Mouse (Mus musculus) MEL-GATA-1-ER (cell line): Measurements from ENCODE around the gene Dazap2.
"Not testable (repeated sequence)": the region's sequence is repeated elsewhere in the genome, so short reads cannot be mapped to it uniquely, and the experiment has no call there.

ENCODE experiments used
- DNase-seq: peaks from one replicate; pipeline ENCODE4 v3.0.0-alpha.2; 2012; ENCODE audit warnings: low read depth; ENCODE audit errors: extremely low read depth

Gene Dazap2

DNA sequence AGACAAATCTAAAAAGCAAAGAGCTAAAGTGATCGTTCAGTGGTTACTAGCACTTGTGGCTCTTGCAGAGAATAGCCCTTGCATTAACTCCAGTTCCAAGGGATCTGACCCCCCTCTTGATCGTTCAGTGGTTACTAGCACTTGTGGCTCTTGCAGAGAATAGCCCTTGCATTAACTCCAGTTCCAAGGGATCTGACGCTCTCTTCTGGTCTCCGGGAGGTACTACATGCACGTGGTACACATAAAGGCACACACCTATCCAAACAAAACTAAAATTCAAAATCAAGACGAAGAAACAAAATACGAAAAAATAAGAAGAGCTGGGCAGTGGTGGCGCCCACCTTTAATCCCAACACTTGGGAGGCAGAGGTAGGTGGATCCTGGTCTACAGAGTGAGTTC, 8.5 kb upstream of the Dazap2 start:
- DNase-seq: peak; percentile 59

DNA sequence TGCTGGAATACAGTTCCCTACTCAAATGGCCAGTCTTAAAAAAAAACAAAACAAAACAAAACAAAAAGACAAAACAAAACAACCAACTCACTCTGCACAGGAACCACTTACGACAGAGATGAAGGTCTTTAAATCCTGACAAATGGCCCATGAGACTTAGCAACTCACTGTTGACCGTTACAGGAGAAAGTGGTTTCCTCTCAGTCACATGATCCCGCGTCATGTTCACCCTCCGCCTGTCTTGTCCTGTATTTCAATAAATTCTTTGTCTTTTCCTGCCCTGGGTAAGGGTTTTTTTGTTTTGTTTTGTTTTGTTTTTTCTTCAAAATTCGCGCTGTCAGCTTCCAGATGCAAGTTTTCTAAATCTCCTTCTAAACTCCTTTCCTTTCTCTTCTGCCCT, 3.2 kb upstream of the Dazap2 start:
- DNase-seq: no peak

DNA sequence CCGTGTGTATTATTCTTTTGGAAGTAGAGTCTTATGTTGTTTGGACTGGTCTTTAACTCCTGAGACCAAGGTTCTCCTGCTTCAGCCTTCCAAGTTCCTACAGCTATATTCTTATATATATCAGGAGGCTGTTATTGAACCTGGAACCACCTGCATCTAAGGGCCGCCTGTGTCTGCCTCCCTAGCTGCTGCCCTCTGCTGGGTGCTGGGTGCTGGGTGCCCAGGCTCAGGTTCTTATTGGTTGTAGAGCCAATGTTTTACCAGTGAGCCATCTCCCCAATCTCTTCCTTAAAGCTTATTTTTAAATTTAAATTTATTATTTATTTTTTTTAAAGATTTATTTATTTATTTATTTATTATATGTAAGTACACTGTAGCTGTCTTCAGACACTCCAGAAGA, 2.7 kb upstream of the Dazap2 start:
- no peak for DNase-seq

DNA sequence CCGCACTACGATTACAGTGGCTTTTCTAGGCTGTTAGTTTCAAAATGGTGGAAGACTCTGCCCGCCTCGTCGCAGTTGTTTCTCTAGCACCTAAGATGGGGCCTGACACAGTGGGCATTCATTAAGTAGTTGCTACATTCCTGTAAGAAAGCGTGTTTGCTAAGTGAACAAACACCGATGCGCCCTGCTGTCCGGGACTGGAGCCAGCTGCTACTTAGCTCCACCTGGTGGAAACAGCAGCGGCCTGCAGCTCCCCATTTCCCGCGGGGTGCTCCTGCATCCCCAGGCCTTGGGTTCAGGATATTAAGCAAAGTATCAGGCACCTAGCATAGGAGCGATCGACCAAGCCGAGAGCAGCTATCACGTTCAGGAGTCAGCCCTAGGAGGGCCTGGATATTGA, 1.6 kb upstream of the Dazap2 start:
- peak; percentile 85 for DNase-seq

DNA sequence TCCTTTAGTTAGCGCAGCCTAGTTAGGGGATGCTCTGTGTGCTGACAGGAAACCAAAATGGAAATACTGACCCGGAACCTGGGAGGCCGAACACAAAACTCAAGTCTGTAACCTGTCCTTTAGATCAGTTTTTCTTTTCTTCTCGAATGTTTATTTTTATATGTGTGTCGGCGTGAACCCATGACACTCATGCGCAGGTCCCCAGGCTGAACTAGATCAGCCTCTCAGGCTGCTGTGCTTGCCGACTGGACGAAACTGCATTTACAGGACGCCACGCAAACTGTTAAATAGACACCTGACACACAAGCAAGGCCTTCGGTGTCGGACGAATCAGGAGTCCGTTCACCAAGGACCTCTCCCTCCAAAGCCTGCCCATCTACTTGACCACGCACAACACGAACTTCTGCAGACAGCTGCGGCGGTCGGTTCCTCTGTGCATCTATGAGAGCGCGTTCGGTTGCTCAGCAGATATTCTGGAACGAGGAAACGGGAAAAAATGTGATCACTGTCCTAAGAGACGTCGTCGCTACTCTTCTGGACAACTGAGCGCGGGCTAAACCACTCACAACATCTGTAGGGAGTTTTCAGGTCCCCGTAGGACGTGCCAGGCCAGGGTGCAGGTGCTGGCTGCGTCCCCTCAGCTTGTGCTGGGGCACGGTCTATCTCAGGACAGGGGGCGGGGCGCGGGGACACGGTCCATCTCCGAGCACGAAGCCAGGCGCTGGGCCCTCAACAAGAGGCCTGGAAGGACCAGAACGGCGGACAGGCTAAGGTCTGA, 742 bp upstream of the Dazap2 start:
- peak; percentile 66 for DNase-seq

DNA sequence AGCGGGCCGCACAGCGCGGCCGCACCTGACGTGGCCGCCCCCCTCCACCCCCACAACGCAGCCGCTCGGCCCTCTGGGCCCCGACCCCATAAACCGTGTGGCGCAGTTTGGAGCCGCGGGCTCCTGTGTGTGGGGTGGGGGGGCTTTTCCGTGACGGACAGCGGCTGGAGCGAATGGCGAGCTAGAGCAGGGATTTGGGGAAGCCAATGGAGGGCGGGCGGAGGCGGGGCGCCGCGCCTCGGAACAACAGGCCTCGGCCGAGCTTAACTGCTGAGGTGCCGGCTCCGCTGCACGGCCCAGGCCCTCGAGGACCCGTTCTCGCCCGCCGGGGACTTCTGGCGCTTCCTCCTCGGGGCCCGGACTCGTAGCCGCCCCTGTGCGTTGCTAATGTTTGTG, 674 bp downstream of the Dazap2 start:
- peak; percentile 84 for DNase-seq

DNA sequence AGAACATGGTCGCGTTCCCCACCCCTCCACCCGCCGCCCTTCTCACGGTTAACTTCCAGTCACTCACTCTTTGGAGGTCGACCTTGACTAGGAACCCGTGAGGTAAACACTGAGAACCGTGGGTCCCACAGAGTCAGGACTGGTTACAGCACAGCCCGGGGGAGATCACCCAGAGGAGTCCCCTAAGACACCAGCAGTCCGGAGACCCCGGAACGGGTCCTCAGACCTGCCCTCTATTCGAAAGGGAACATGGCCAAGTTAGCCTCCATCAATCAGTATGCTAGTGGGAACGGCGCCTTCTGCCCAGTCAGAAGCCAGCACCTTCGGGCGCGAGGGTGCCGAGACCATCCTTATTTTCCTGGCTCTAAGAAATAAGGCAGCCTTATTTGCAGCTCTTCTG, 1.1 kb downstream of the Dazap2 start:
- DNase-seq: no peak

DNA sequence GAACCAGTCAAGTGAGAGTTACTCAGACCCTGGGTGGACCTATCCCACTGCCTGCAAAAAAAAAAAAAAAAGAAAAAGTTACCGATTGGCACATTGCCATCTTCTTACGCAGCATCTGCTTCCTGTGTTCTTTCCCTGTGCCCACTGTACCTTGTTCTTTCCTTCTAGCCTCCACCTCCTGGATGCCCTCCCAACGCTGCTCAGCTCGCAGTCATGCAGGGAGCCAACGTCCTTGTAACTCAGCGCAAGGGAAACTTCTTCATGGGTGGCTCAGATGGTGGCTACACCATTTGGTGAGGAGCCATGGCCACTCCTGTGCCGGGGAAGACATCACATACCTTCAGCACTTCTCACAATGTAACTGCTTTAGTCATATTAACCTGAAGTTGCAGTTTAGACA, 4.1 kb downstream of the Dazap2 start:
- DNase-seq: no peak

DNA sequence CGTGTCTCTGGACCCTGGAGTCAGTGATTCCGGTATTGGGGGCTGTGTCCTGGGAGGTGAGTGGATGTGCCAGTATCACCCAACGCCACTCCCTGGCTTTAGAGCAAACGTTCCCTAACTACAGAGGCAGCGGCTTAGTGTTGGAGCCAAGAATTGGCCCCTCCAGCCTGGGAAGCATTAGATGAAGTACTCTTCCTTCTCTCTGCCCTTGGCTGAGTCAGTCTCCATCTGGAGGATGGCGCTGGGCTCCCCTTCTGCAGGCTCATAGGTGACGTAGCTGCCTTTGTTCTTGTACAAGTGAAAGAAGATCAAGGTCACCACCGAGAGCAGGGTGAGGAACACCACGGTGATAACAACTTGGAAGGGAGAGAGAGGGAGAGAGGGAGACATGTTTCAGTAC, 6.5 kb downstream of the Dazap2 start:
- not testable (repeated sequence) for DNase-seq

DNA sequence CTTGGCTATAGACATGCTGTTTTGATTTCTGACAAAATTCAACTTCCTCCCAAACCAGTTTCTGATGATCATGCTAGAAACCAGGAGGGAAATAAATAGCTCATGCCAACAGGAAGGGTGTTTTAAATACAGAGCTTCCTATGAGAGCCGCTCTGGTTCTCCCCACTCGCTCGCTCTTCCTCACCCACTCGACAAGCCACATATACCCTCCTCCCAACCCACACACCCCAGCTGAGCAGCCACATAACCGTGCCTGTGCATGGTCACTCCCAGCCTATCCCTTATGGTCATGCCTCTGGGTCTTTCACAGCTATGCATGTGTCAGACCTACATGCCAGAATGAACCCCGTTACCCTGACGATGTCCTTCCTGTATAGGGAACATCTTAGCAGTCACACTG, 7.0 kb downstream of the Dazap2 start:
- no peak for DNase-seq

DNA sequence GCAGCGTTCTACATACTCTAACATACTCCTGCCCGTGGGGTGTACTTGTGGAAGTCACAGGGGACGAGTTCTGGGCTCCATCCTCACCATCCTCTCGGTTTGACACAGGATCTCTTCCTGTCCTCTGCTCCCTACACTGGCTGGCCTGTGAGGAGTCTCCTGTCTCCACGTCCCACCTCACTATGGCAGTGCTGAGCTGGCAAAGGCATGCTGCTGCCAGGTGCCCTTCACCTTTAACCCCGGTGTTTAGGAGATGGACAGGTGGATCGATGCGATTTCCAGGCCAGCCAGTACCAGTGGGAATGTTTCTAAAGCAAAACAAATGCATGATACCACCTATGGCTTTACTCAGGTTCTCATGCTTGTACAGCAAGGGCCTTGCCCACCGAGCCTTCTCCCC, 8.6 kb downstream of the Dazap2 start:
- DNase-seq: no peak

DNA sequence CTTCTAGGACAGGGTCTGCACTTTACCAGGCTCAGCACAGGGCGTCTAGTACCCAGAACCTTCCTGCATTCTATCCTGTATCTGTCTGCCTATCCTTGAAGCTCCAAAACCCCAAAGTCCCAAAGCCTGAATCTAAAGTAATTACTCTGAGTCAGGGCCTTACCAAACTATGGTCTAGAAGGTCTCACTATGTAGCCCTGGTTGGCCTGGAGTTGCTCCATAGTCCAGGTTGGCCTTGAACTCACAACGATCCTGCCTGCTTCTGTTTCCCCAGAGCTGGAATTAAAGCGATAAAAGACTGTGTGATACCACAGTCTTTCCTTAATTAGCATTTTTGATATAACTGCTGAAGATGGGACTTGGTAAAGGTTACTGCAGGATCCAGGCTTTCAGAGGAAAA, 9.3 kb downstream of the Dazap2 start:
- DNase-seq: no peak

DNA sequence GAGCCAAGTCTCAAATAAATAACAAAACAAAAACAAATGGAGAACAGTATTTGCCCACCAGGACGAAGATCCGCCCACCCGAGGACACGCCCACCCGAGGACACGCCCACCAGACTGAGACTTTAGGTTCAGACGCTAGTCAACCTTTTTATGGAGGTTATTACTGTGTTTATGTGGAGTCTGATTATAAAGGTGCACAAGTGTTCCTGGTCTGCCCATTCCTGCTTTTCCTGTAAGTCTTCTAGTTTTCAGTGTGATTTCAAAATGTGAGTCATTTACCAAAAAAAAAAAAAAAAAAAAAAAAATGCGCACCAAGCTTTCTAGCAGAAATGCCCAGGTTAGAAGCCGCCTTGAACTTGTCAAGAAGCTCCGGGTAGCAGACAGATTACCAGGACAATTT, 12.1 kb downstream of the Dazap2 start:
- no peak for DNase-seq

DNA sequence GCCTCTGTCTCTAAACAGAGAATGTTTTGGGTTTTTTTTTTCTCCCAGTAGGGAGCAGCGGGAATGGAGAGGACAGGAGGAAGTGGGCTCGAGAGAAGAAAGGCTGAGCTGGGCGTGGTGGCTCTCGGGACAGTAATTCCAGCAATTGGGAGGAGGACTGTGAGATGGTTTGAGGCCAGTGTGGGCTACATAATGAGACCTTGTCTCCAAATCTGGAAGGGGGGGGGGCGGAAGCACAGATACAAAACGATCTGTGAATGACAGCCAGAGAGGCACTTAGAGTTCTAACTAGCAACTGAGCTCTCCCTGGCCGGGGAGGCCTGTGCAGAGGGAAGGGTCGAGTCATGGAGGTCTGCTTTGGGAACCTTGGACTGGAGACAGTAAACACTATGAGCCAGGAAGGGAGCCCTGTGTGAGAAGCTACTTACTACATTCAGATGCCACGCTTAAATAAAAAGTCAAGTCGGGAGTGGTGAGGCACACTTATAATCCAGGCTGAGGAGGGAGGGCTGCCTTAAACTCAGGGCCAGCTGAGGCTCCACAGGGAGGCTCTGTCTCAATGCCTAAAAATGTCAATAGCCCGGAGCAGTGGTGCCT, 12.7 kb downstream of the Dazap2 start:
- DNase-seq: no peak

DNA sequence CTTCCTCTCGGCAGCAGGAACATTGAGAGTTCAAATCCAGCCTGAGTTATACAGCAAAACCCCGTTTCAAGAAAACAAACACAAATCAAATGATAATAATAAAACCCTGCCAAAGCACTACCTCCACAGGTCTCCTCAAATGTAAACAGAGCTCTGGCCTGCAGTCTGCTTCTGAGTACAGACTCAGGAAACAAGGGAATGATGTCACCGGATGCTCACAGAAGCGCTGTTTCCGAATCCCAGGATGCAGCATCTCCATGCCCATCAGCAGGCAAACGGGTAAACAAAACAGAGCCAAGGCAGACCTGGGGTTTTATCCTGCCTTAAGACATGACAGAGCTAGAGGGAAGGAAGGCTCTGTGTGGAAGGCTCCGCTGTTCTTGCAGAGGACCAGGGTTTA, 13.6 kb downstream of the Dazap2 start:
- DNase-seq: no peak

DNA sequence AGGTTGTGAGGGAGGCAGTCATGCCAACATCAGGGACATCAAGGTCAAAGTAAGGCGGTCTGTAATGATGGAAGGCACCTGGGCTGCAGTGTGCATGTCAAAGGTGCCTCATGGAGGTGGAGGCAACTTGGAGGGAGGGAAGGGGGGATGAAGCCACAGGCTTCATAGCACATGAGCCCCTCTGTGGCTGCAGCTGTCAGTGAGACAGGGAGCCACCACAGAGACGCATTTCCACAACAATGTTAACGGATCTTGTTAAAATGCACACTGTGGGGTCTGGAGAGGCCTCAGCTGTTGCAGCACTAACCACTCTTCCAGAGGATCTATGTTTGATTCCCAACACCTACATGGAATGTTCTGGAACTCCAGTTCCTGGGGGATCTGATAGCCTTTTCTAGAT, 15.0 kb downstream of the Dazap2 start:
- DNase-seq: no peak

DNA sequence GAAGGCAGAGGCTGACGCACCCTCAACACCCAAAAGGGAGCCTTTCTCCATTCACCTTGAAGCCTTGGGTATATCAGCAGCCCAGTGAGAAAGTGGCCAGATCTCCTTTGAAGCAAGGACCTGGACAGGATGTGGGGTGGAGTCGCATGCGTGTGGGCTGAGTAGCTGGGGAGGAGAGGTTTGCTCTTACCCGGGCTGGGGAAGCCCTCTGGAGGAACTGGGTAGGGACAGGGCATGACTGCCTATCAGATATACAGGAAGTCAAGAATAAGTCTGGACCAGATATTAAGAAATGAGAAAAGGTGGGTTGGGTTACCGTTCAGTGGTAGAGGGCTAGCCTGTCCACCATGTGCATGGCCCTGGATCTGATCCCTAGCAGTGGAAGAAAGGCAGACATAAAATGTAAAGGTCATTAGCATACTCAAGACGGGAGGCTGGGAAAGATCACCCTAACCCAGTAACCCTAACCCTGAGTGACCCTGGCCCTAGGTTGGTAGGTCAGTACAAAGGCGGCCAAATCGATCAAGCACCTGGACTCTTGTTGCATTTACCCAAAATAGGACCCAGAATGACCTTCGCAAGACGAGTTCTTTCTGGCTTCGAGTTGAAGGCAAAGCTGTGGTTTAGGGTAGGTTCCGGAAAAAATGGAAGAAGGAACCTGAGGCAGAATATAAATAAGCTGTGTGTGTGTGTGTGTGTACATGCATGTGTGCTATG, 16.5 kb downstream of the Dazap2 start:
- no peak for DNase-seq

DNA sequence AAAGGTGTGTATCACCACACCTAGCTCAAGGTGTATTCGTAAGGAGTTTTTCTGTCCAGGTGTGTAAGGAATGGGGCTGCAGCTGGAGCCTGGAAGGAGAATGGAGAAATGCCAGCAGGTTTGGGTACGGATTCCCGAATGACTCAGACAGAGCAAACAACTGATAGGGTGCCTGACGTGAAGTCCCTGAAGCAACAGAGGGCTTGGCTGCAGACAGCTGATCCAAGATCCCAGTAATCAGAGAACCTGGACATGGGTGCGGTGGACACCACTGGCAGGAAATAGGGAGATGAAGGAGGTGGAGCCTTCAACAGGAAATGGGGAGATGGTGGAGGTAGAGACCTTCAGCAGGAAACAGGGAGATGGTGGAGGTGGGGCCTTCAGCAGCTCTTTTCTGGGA, 17.2 kb downstream of the Dazap2 start:
- DNase-seq: no peak

DNA sequence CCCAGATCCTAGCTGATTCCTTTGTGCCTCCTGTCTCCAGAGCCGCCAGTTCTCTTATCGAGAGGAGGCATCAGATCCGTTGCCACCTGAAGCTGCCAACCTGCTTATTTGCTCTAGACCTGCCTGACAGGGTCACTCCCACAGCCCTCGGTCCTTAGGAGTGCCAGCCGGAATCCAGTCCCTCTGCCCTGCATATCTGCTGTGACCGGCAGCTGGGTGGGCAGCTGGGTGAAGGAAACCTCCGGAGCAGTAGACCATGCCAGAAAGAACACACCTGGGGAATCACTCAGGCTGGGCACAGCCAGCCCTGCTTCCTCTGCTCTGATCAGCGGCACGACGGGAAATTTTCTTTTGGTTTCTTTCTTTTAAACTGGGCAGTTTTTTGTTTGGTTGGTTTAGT, 18.2 kb downstream of the Dazap2 start:
- no peak for DNase-seq

DNA sequence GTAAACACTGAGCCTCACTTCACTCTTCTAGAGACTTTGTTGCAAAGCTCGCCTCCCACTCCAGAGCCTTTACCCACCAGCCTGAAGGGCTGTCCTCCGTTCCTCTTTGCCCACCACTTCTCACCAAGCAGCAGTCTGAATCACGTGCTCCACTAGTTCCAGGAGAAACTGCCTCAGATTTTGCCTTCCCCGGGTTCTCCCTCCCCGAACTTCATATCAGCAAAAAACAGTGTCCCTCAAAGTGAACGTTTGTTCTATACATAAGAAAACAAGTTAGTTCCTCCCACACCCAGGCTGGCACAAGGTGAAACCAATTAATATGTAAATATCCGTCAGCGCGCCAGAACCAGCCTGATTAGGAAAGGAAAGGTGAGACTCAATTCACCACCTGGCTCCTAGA, 20.1 kb downstream of the Dazap2 start:
- DNase-seq: no peak

DNA sequence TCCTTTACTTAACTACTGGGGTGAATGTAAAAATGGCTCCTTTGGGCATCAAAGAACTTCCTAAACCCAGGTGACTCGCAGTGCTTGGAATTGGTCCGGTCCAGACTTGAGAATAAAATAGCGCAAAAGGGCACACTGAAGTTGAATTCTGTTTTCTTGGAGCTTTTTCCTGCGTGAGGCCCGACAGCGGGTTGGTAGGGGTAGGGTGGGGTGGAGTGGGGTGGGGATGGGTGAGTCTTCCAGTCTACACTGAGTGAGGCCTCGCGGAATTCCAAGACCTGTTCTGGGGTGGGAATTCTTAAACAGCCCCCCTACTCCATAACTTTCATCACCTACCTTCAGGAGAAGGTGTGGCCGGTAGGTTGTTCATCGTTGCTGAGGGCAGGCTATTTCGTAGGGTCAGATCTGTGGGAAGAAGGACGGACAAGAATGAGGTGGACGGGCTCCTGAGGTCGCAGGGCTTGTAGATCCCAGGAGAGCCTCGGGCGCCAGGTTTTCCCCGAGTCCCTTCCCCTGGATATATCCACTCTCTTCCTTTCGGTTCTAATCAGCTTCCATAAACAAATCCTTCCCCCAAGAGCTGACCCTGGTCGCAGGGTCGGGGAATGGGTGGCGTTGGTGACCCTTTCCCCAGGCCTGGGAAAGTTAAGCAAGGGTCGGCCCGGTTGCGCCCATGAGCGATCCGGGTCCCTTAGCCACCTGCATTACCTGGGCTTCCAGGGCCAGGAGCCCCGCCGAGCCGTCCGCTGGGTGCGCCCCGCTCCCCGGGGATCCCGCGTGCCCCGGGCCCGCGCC, 20.9 kb downstream of the Dazap2 start:
- DNase-seq: no peak
